Mouse (Mus musculus): ENCODE data around the gene Letmd1.

DNA sequence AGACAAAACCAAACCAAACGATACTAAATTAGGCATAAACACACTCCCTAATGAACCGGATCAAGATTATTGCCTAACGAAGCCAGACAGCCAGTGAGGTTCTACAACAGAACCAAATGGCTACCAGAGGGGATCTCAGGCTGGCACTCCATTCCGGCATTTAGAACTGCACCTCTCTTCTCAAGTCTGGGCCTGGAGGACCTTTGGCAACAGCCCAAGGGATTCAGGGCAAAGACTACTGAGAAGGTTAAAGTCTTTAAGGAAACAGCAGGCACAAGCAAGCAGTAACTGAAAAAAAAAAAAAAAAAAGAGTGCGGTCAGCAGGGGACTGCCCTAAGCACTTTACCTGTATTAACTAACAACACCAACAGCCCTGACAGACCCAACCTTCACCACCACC, 6.7 kb upstream of the Letmd1 start:
- TF ChIP-seq GATA1 (IDR thresholded peaks at IDR 0.05; ENCODE audit: borderline replicate concordance, low read length) = no peak
- no peak for TF ChIP-seq FLI1 (IDR thresholded peaks at IDR 0.05; ENCODE audit: low read length)

Data from megakaryocyte, embryonic 14.5 days (primary cell).